Mouse (Mus musculus) adrenal gland, postnatal 14 days (tissue): ENCODE data around the gene Relb. TPM values are rescaled to one million over a fixed set of nuclear protein-coding genes. Genes with fewer than 3 reads are reported as not detected.

Experiments
- total RNA-seq: library from RNA; stranded (reverse); gene quantifications from 2 replicates; pipeline ENCODE4 v1.2.3, GENCODE M21; 2021

Gene Relb
- total RNA-seq, 1 experiment from 2014 or later, result 19.3 TPM

Other genes with a start within 250 kb of the Relb start
- gene Ercc2, start 247.4 kb downstream of the Relb start, total RNA-seq, result 28.2 and 30.2 TPM in 2 replicates
- gene Klc3, start 225.3 kb downstream of the Relb start, total RNA-seq, result 1.3 and 2.7 TPM in 2 replicates
- 0.74 and 0.79 TPM in 2 replicates for gene Ckm, start 224.7 kb downstream of the Relb start, total RNA-seq
- gene Mark4, start 170.6 kb downstream of the Relb start, total RNA-seq, result 45.1 and 45.2 TPM in 2 replicates
- gene Exoc3l2, start 166.1 kb downstream of the Relb start, total RNA-seq, result 21.8 and 22.0 TPM in 2 replicates
- gene Bloc1s3, start 121.1 kb downstream of the Relb start, total RNA-seq, result 6.7 and 8.6 TPM in 2 replicates
- gene Trappc6a, start 121.0 kb downstream of the Relb start, total RNA-seq, result 69.4 and 71.2 TPM in 2 replicates
- gene Nkpd1, start 111.6 kb downstream of the Relb start, total RNA-seq, result 0.15 and 0.83 TPM in 2 replicates
- 58.8 and 64.2 TPM in 2 replicates for gene Ppp1r37, start 66.4 kb downstream of the Relb start, total RNA-seq
- gene Zfp296, start 52.2 kb downstream of the Relb start, total RNA-seq, result 0.44 and 1.1 TPM in 2 replicates
- 59.3 and 65.4 TPM in 2 replicates for gene Gemin7, start 51.8 kb downstream of the Relb start, total RNA-seq
- 36.9 and 52.2 TPM in 2 replicates for gene Clasrp, start 25.0 kb downstream of the Relb start, total RNA-seq
- 116 and 119 TPM in 2 replicates for gene Clptm1, start 35.6 kb upstream of the Relb start, total RNA-seq
- gene Apoc2, start 48.5 kb upstream of the Relb start, total RNA-seq, result 53.4 TPM in 1 of 2 replicates, not detected in the other
- 1.7 and 2.6 TPM in 2 replicates for gene Gm44805, start 52.0 kb upstream of the Relb start, total RNA-seq
- gene Apoc4, start 52.0 kb upstream of the Relb start, total RNA-seq, result 72.2 and 240 TPM in 2 replicates
- 845 and 1,967 TPM in 2 replicates for gene Apoc1, start 63.2 kb upstream of the Relb start, total RNA-seq
- 972 and 3,675 TPM in 2 replicates for gene Apoe, start 69.8 kb upstream of the Relb start, total RNA-seq
- gene Tomm40, start 86.0 kb upstream of the Relb start, total RNA-seq, result 136 and 145 TPM in 2 replicates
- 90.1 and 94.7 TPM in 2 replicates for gene Nectin2, start 121.0 kb upstream of the Relb start, total RNA-seq
- 59.8 and 70.8 TPM in 2 replicates for gene Bcam, start 141.6 kb upstream of the Relb start, total RNA-seq
- gene Cblc, start 167.4 kb upstream of the Relb start, total RNA-seq, result 1.4 TPM in 1 of 2 replicates, not detected in the other
- 26.6 and 36.9 TPM in 2 replicates for gene Bcl3, start 193.3 kb upstream of the Relb start, total RNA-seq
- 0.59 TPM in 1 of 2 replicates, not detected in the other for gene Gm19345, start 222.6 kb upstream of the Relb start, total RNA-seq
- 0.33 and 0.38 TPM in 2 replicates for gene Ceacam16, start 231.9 kb upstream of the Relb start, total RNA-seq